Mouse (Mus musculus): Measurements from ENCODE around the gene Copg2.

- TF ChIP-seq CTCF (IDR thresholded peaks at IDR 0.05): no peak
- TF ChIP-seq EP300 (IDR thresholded peaks at IDR 0.05): no peak
Measured at GRCm38 (mm10) chr6:30702881-30703280, 193.7 kb downstream of the Copg2 start.

Data from lung, postnatal 0 days (tissue).